Comparison of ENCODE assay signal across 19 mouse cellular contexts in the genomic region with DNA sequence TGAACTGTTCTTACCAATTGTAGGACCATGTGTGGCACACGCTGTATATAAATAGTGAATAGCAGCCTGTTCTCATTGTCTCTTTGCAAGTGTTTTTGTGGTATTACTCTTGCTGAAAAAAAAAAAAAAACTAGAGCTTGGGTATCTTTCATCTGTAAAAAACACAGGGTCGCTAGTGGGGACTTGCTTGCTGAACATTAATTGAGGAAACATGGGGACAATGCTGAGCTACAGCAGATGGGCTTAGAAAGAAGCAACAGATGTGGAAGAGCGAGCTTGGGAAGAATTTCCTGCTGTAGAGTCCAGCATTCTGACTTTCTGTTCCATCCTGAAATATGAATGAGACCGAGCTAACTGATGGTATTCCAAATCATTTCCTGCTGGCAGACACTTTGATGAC. TPM values are rescaled to one million over a fixed set of nuclear protein-coding genes. Genes with fewer than 3 reads are reported as not detected.
"Had no signal": no experiment of that assay in that cellular context is flagged by ENCODE, and none has a peak within 500 bp of the region (broad histone marks: within the 10 kb centered on the region; RNA-seq: fewer than 3 reads in every experiment).

No protein-coding gene starts in this region.

- H3K27ac ChIP-seq: liver, embryonic 15.5 days; lung, embryonic 15.5 days; macrophage; midbrain, embryonic 12.5 days; neural tube, embryonic 12.5 days; stomach, embryonic 15.5 days had no signal

- H3K36me3 ChIP-seq: liver, embryonic 15.5 days; lung, embryonic 15.5 days; midbrain, embryonic 12.5 days; neural tube, embryonic 12.5 days; stomach, embryonic 15.5 days had no signal

- ATAC-seq: liver, postnatal 0 days; lung, postnatal 0 days had no signal

- H3K4me1 ChIP-seq: liver, embryonic 15.5 days; lung, embryonic 15.5 days; midbrain, embryonic 12.5 days; stomach, embryonic 15.5 days had no signal

- DNase-seq: liver, postnatal 0 days; lung, adult 2 months; lung, postnatal 14 days; lung, postnatal 36 days; midbrain, embryonic 14.5 days; right cerebral cortex, postnatal 14 days; thymus, adult 18-20 months; thymus, postnatal 14 days; thymus, postnatal 36 days had no signal

- H3K4me2 ChIP-seq: liver, embryonic 15.5 days; lung, embryonic 15.5 days; midbrain, embryonic 12.5 days; neural tube, embryonic 12.5 days; stomach, embryonic 15.5 days had no signal

- H3K9ac ChIP-seq: liver, embryonic 15.5 days; liver, postnatal 0 days; lung, embryonic 15.5 days; midbrain, embryonic 12.5 days; neural tube, embryonic 12.5 days; stomach, embryonic 15.5 days had no signal

- H3K9me3 ChIP-seq: liver, embryonic 15.5 days; lung, embryonic 15.5 days; megakaryocyte, embryonic 14.5 days; midbrain, embryonic 12.5 days; neural tube, embryonic 12.5 days; stomach, embryonic 15.5 days had no signal

- H3K4me3 ChIP-seq: liver, embryonic 15.5 days; lung, embryonic 15.5 days; megakaryocyte, embryonic 14.5 days; midbrain, embryonic 12.5 days; neural tube, embryonic 12.5 days; stomach, embryonic 15.5 days had no signal

- H3K27me3 ChIP-seq: midbrain, embryonic 12.5 days; neural tube, embryonic 12.5 days; stomach, embryonic 15.5 days had no signal

RNA-seq across cellular contexts. Expression of a gene that starts 22.7 kb away (rescaled TPM):
- polyA plus RNA-seq: macrophage had no signal

RNA-seq across cellular contexts. Expression of a gene that starts 51.9 kb away (rescaled TPM):
- polyA plus RNA-seq: liver, embryonic 15.5 days; liver, postnatal 0 days; lung, adult 2 months; lung, embryonic 15.5 days; lung, postnatal 0 days; macrophage; spleen, adult 2 months; stomach, embryonic 15.5 days; thymus, postnatal 0 days had no signal
